Mouse (Mus musculus) olfactory bulb, adult 2 months (tissue): ENCODE data around the gene Thada.

Source experiments
- CTCF ChIP-seq: fragments of 200-500 bp; IDR thresholded peaks from 2 replicates; pipeline ENCODE4 v1.5.1; 2012; ENCODE audit warnings: low read depth, mild to moderate bottlenecking, low read length, moderate library complexity; ENCODE audit not compliant: insufficient read depth
- POLR2A ChIP-seq: fragments of 200-500 bp; IDR thresholded peaks from 2 replicates; pipeline ENCODE4 v1.6.1; 2012; ENCODE audit warnings: mild to moderate bottlenecking, low read depth, low read length, moderate library complexity; ENCODE audit not compliant: insufficient read depth

DNA sequence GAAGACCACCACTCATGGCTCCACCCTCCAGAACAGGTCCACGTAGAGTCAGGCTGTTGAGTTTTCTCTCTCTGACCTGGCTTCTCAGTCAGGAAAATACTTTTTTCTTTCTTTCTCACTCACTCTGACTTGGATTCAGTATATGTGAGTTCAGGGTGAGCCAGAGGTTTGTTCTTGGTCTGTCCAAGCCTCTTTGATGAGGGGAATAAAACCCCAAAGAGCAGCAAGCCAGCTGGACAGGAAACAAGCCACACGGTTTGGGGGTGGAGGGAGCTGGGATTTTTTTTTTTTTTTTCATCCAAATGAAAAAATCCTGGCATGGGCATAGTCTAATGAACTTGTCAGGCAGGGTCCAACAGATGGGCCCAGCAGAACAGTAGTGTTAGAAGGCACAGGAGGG is 210.2 kb downstream of the Thada start:
- TF ChIP-seq POLR2A = no peak
- TF ChIP-seq CTCF = no peak
